In the genomic region with DNA sequence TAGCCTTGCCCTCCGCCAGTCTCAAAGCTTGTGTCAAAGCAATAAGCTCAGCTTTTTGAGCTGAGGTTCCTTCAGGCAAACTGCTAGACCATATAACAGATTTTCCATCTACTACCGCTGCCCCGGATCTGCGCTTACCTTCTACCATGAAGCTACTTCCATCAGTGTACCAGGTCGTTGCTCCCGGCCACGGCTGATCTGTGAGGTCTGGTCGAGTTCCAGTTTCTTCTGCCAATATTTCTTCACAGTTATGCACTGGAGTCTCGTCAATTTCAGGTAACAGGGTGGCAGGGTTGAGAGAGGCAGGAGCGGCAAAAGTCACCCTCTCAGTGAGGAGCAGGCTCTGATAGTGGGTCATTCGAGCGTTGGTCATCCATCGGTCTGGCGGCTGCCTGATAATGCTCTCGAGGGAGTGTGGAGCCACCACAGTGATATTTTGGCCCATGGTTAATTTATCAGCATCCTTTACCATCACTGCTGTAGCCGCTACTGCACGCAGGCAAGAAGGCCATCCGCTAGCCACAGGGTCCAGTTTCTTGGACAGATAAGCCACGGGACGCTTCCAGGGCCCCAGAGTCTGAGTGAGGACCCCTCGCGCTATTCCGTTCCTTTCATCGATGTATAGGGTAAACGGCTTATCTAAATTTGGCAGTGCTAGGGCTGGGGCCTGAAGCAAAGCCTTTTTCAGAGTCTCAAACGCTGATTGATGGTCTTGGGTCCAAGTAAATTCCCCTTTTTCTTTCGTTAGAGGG, we compare ENCODE assay signal across 11 mouse cellular contexts.
DNase-seq lines count a peak whose midpoint lies in the region; ATAC-seq and TF ChIP-seq lines count a peak whose summit lies in the region.
"Had no signal": no experiment of that assay in that cellular context is flagged by ENCODE, and none has a peak within 500 bp of the region (broad histone marks: within the 10 kb centered on the region; RNA-seq: fewer than 3 reads in every experiment).

No protein-coding gene starts in this region.

- TF ChIP-seq POLR2A in cerebellum, adult 2 months (IDR thresholded peaks at IDR 0.05; ENCODE audit: borderline replicate concordance, insufficient read depth, low read length): no peak

- peaks cover 85% of the 10 kb centered on the region for H3K9me3 ChIP-seq in forebrain, embryonic 10.5 days
- H3K9me3 ChIP-seq in forebrain, embryonic 16.5 days (ENCODE audit: control insufficient read depth, low read length): peaks cover 75% of the 10 kb centered on the region
- H3K9me3 ChIP-seq in lung, postnatal 0 days (ENCODE audit: low read length): peaks cover 74% of the 10 kb centered on the region
- H3K9me3 ChIP-seq in liver, embryonic 11.5 days (ENCODE audit: control insufficient read depth, low read length): peaks cover 79% of the 10 kb centered on the region

- 66% methylated on average over 27 of the region's 27 CpGs for WGBS in forebrain, embryonic 10.5 days
- 61% methylated on average over 27 of the region's 27 CpGs for WGBS in forebrain, embryonic 16.5 days
- WGBS in lung, postnatal 0 days: 64% methylated on average over 27 of the region's 27 CpGs
- 64% methylated on average over 27 of the region's 27 CpGs for WGBS in liver, embryonic 11.5 days
- 58% methylated on average over 27 of the region's 27 CpGs for WGBS in cerebellum, adult 2 months

- no peak for TF ChIP-seq CTCF in lung, postnatal 0 days (IDR thresholded peaks at IDR 0.05)
- no peak for TF ChIP-seq CTCF in cerebellum, adult 2 months (IDR thresholded peaks at IDR 0.05; ENCODE audit: borderline replicate concordance, insufficient read depth, low read depth, low read length)

- TF ChIP-seq EP300 in lung, postnatal 0 days (IDR thresholded peaks at IDR 0.05): no peak

- peaks cover 64% of the 10 kb centered on the region for H3K27me3 ChIP-seq in forebrain, embryonic 10.5 days (ENCODE audit: poor library complexity, severe bottlenecking)
- no peaks in the 10 kb centered on the region for H3K27me3 ChIP-seq in forebrain, embryonic 16.5 days (replicated peaks; ENCODE audit: control insufficient read depth, insufficient read depth, low read length)
- no peaks in the 10 kb centered on the region for H3K27me3 ChIP-seq in lung, postnatal 0 days (replicated peaks; ENCODE audit: insufficient read depth, low read length)
- peaks cover 9% of the 10 kb centered on the region for H3K27me3 ChIP-seq in liver, embryonic 11.5 days (replicated peaks; ENCODE audit: control insufficient read depth, insufficient read depth, low read length)
- no peaks in the 10 kb centered on the region; the same call in 1 of the 2 replicates for H3K27me3 ChIP-seq in cerebellum, adult 2 months (ENCODE audit: control insufficient read depth, insufficient read depth, low read length)

- no peak overlapping the region for H3K9ac ChIP-seq in forebrain, embryonic 16.5 days (replicated peaks; ENCODE audit: low read depth, low read length)
- no peak overlapping the region for H3K9ac ChIP-seq in lung, postnatal 0 days (replicated peaks; ENCODE audit: low read depth)
- H3K9ac ChIP-seq in liver, embryonic 11.5 days (ENCODE audit: low read depth, low read length): no peak overlapping the region

- no peak overlapping the region for H3K4me3 ChIP-seq in forebrain, embryonic 10.5 days
- no peak overlapping the region for H3K4me3 ChIP-seq in forebrain, embryonic 16.5 days (replicated peaks; ENCODE audit: low read length)
- H3K4me3 ChIP-seq in lung, postnatal 0 days (ENCODE audit: low read depth, low read length): no peak overlapping the region
- no peak overlapping the region for H3K4me3 ChIP-seq in liver, embryonic 11.5 days (ENCODE audit: low read depth, low read length)
- no peak overlapping the region for H3K4me3 ChIP-seq in cerebellum, adult 2 months (replicated peaks; ENCODE audit: insufficient read depth, low read depth, low read length)

- ATAC-seq in forebrain, embryonic 16.5 days: no peak
- no peak for ATAC-seq in lung, postnatal 0 days
- no peak for ATAC-seq in liver, embryonic 11.5 days (replicated peaks; ENCODE audit: low FRiP score)
- ATAC-seq: hindbrain, postnatal 0 days had no signal

- peak; percentile 42 for DNase-seq in forebrain, embryonic 10.5 days (ENCODE audit: extremely low spot score, low spot score)
- DNase-seq in lung, postnatal 0 days (ENCODE audit: low spot score): peak; percentile 5
- no peak for DNase-seq in lung, postnatal 14 days
- DNase-seq in R1 (ENCODE audit: low read depth, low spot score): peak; percentile 36
- DNase-seq in liver, embryonic 11.5 days (ENCODE audit: low spot score): peak; percentile 41
- no peak for DNase-seq in right cerebral cortex, postnatal 25 days
- no peak for DNase-seq in cerebellum, adult 2 months
- DNase-seq: cerebellum, postnatal 25 days; layer of hippocampus, postnatal 36 days had no signal

- no peak overlapping the region for H3K27ac ChIP-seq in forebrain, embryonic 10.5 days
- no peak overlapping the region for H3K27ac ChIP-seq in forebrain, embryonic 16.5 days (ENCODE audit: low read length)
- no peak overlapping the region for H3K27ac ChIP-seq in lung, postnatal 0 days (ENCODE audit: low read length)
- no peak overlapping the region for H3K27ac ChIP-seq in liver, embryonic 11.5 days (ENCODE audit: low read depth, low read length)
- H3K27ac ChIP-seq in cerebellum, adult 2 months (ENCODE audit: insufficient read depth, low read length): no peak overlapping the region
- H3K27ac ChIP-seq: hindbrain, postnatal 0 days had no signal

- H3K4me2 ChIP-seq in forebrain, embryonic 16.5 days (ENCODE audit: low read length): no peak overlapping the region
- H3K4me2 ChIP-seq in lung, postnatal 0 days (replicated peaks; ENCODE audit: low read depth, low read length): no peak overlapping the region
- no peak overlapping the region for H3K4me2 ChIP-seq in liver, embryonic 11.5 days

- H3K36me3 ChIP-seq in forebrain, embryonic 10.5 days (replicated peaks): peaks cover 54% of the 10 kb centered on the region
- no peaks in the 10 kb centered on the region for H3K36me3 ChIP-seq in forebrain, embryonic 16.5 days (ENCODE audit: control insufficient read depth, insufficient read depth)
- no peaks in the 10 kb centered on the region for H3K36me3 ChIP-seq in lung, postnatal 0 days (ENCODE audit: insufficient read depth, low read length)
- peaks cover 24% of the 10 kb centered on the region for H3K36me3 ChIP-seq in liver, embryonic 11.5 days (ENCODE audit: control insufficient read depth, insufficient read depth, low read length)

- H3K4me1 ChIP-seq in forebrain, embryonic 10.5 days: no peaks in the 10 kb centered on the region
- no peaks in the 10 kb centered on the region for H3K4me1 ChIP-seq in forebrain, embryonic 16.5 days (replicated peaks; ENCODE audit: control insufficient read depth, insufficient read depth, low read length)
- no peaks in the 10 kb centered on the region for H3K4me1 ChIP-seq in lung, postnatal 0 days (ENCODE audit: insufficient read depth, low read depth, low read length)
- H3K4me1 ChIP-seq in liver, embryonic 11.5 days (replicated peaks; ENCODE audit: control insufficient read depth, insufficient read depth, low read length): no peaks in the 10 kb centered on the region
- H3K4me1 ChIP-seq in cerebellum, adult 2 months (ENCODE audit: control insufficient read depth, insufficient read depth, low read length): no peaks in the 10 kb centered on the region

Comparison
In these comparisons a context has a peak if more than half of its experiments do, and no peak if none do; other contexts are left out.
1. DNase-seq: peak in forebrain, embryonic 10.5 days (single experiment), lung, postnatal 0 days (single experiment), R1 (single experiment) and liver, embryonic 11.5 days (single experiment); none in lung, postnatal 14 days (single experiment), right cerebral cortex, postnatal 25 days (single experiment) and cerebellum, adult 2 months (0 of 2).